Mouse (Mus musculus) myocyte (in vitro differentiated cells): ENCODE results near the gene Ehbp1. TPM values are rescaled to one million over a fixed set of nuclear protein-coding genes. Genes with fewer than 3 reads are reported as not detected.

Experiments
- H3K27me3 ChIP-seq: one replicate; pipeline ENCODE4 v1.6.1; 2011; ENCODE audit not compliant: control insufficient read depth, insufficient read depth, insufficient read length
- H3K36me3 ChIP-seq: one replicate; pipeline ENCODE4 v1.6.1; 2011; ENCODE audit not compliant: control insufficient read depth, insufficient read depth
- H3K4me2 ChIP-seq: one replicate; pipeline ENCODE4 v1.6.1; 2011; ENCODE audit warnings: low read depth, control low read depth
- H3K4me3 ChIP-seq: one replicate; pipeline ENCODE4 v1.5.1; 2011; ENCODE audit warnings: mild to moderate bottlenecking, control low read depth, moderate library complexity
- H3K79me2 ChIP-seq: one replicate; pipeline ENCODE4 v1.6.1; 2011; ENCODE audit not compliant: control insufficient read depth, insufficient read depth
- H3ac ChIP-seq: one replicate; pipeline ENCODE4 v1.6.1; 2011; ENCODE audit not compliant: control insufficient read depth, insufficient read length
- CEBPB ChIP-seq: IDR thresholded peaks from 2 replicates; pipeline ENCODE4 v1.6.1; 2011; ENCODE audit warnings: mild to moderate bottlenecking, moderate library complexity; ENCODE audit not compliant: poor library complexity, insufficient read depth, severe bottlenecking
- E2F4 ChIP-seq: IDR thresholded peaks from one replicate; pipeline ENCODE4 v1.6.1; 2011; ENCODE audit warnings: mild to moderate bottlenecking, control low read depth, moderate library complexity; ENCODE audit not compliant: insufficient read depth
- MAX ChIP-seq: IDR thresholded peaks from one replicate; pipeline ENCODE4 v1.6.1; 2011; ENCODE audit warnings: low read depth, mild to moderate bottlenecking, control low read depth
- MYOD1 ChIP-seq, 3 experiments: IDR thresholded peaks; one replicate each; pipeline ENCODE4 v1.6.1; 2011; ENCODE audit warnings: control low read depth in 2 of 3, low read depth in 2 of 3, mild to moderate bottlenecking in 2 of 3, moderate library complexity in 1 of 3; ENCODE audit not compliant: insufficient read length in 2 of 3, control insufficient read depth in 1 of 3
- MYOG ChIP-seq, 3 experiments: IDR thresholded peaks; one replicate each; pipeline ENCODE4 v1.6.1; 2011; ENCODE audit warnings: control low read depth in 2 of 3, low read depth in 2 of 3, mild to moderate bottlenecking in 2 of 3; ENCODE audit not compliant: insufficient read length in 2 of 3, control insufficient read depth in 1 of 3, insufficient read depth in 1 of 3
- POLR2A ChIP-seq: IDR thresholded peaks from one replicate; pipeline ENCODE4 v1.6.1; 2011; ENCODE audit warnings: low read depth, mild to moderate bottlenecking, control low read depth, moderate library complexity; ENCODE audit not compliant: insufficient read length
- POLR2AphosphoS2 ChIP-seq: IDR thresholded peaks from one replicate; pipeline ENCODE4 v1.6.1; 2011; ENCODE audit warnings: low read depth, control low read depth; ENCODE audit not compliant: insufficient read length
- REST ChIP-seq: IDR thresholded peaks from one replicate; pipeline ENCODE4 v1.6.1; 2011; ENCODE audit warnings: mild to moderate bottlenecking, control low read depth, moderate library complexity; ENCODE audit not compliant: insufficient read depth, insufficient read length
- SRF ChIP-seq: IDR thresholded peaks from one replicate; pipeline ENCODE4 v1.6.1; 2011; ENCODE audit warnings: low read depth; ENCODE audit not compliant: control insufficient read depth, insufficient read length
- TCF12 ChIP-seq: IDR thresholded peaks from one replicate; pipeline ENCODE4 v1.6.1; 2011; ENCODE audit warnings: mild to moderate bottlenecking, control low read depth; ENCODE audit not compliant: poor library complexity, insufficient read depth, severe bottlenecking
- TCF3 ChIP-seq: IDR thresholded peaks from one replicate; pipeline ENCODE4 v1.6.1; 2011; ENCODE audit warnings: low read depth, control low read depth; ENCODE audit not compliant: insufficient read length
- USF1 ChIP-seq: IDR thresholded peaks from one replicate; pipeline ENCODE4 v1.6.1; 2011; ENCODE audit warnings: low read depth, mild to moderate bottlenecking, control low read depth, moderate library complexity
- polyA plus RNA-seq: library from polyadenylated mRNA; unstranded; fragments of >200 nt; fragmentation: generic; extraction: Trizol; gene quantifications from one replicate; pipeline ENCODE4 v1.2.1, GENCODE M21; 2012; ENCODE audit warnings: missing spikeins

Gene Ehbp1
- polyA plus RNA-seq, 1 experiment: 4.0 TPM

DNA sequence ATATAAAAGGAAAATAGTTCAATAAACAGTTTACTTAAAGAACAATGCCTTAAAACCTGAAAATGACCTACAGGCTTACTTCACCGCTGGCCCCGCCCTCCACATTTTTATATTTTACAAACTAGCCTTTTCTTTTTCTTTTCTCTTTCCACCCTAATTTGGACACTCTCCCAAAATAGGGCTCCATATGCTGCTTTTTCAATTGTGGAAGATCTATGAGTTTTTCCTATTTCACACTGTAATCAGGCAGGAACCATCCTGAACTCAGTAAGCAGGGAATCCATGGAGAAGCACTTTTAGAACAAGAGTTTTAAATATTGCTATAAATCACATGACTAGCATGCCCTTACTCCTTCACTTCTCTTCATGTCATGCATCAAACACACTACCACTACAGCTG lies 216.9 kb downstream of the Ehbp1 start:
- H3K4me2 ChIP-seq: no peak overlapping the region
- TF ChIP-seq MAX (no peak), E2F4 (no peak)
- H3K27me3 ChIP-seq: no peaks in the 10 kb centered on the region
- no peaks in the 10 kb centered on the region for H3K79me2 ChIP-seq
- no peak overlapping the region for H3K4me3 ChIP-seq
- no peaks in the 10 kb centered on the region for H3K36me3 ChIP-seq
- no peak overlapping the region for H3ac ChIP-seq

- Histone ChIP-seq H3ac (no peak overlapping the region), H3K4me3 (no peak overlapping the region), H3K27me3 (no peaks in the 10 kb centered on the region), H3K36me3 (no peaks in the 10 kb centered on the region), H3K4me2 (no peak overlapping the region), H3K79me2 (no peaks in the 10 kb centered on the region)
- TF ChIP-seq E2F4: no peak
- TF ChIP-seq POLR2AphosphoS2: no peak
- TF ChIP-seq CEBPB: no peak
- no peak for TF ChIP-seq TCF3
- no peak for TF ChIP-seq MYOG (IDR thresholded peaks at IDR 0.05; ENCODE audit: control insufficient read depth in 1 of 3, insufficient read depth in 1 of 3, insufficient read length in 2 of 3, low read depth in 2 of 3)
Observed at GRCm38 (mm10) chr11:22118853-22119252, 223.2 kb downstream of the Ehbp1 start.

DNA sequence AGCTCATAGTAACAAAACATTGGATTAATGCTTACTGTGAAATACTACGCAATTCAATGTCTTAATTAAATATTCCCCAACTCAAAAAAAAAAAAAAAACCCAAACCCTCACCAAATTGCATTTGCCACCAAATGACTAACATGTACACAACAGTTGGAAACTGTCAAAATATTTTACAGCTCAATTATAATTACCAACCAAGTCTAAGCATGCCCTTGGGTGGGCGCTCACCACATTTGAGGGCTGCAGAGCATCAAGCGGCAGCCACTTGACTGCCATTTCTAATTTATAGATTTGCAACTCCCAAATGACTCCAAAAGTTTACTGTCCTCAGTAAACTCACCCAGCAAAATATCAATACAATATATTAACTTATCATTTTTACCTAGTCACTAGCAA lies 229.9 kb downstream of the Ehbp1 start:
- no peak overlapping the region for H3K4me2 ChIP-seq
- H3K79me2 ChIP-seq: no peaks in the 10 kb centered on the region
- H3K27me3 ChIP-seq: no peaks in the 10 kb centered on the region
- TF ChIP-seq MYOD1 (IDR thresholded peaks at IDR 0.05; ENCODE audit: control insufficient read depth in 1 of 3, insufficient read length in 2 of 3, low read depth in 2 of 3) (no peak), POLR2AphosphoS2 (no peak), TCF3 (no peak), SRF (no peak), TCF12 (no peak), MAX (no peak), E2F4 (no peak), USF1 (no peak), REST (no peak), POLR2A (no peak), MYOG (IDR thresholded peaks at IDR 0.05; ENCODE audit: control insufficient read depth in 1 of 3, insufficient read depth in 1 of 3, insufficient read length in 2 of 3, low read depth in 2 of 3) (no peak), CEBPB (no peak)
- no peaks in the 10 kb centered on the region for H3K36me3 ChIP-seq
- no peak overlapping the region for H3ac ChIP-seq
- no peak overlapping the region for H3K4me3 ChIP-seq

DNA sequence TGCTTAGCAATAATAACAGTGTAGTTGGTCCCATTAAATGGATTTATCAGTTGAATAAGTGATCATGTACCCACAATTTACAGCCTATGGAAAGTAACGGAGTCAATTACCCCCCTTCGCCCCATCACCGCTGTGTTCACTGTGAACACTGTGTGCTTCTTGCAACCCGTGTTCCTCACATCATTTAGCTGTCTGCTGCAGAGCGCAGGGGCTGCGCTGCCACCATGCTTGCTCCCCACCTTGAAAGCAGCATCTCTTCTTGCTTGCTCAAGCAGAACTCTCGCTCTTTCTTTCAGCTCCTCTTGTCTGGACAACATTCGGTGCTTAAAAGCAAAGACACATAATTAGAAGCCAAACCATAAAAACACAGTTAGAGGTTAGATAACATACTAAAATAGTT lies 252.7 kb downstream of the Ehbp1 start:
- Histone ChIP-seq H3K4me3 (no peak overlapping the region), H3K36me3 (no peaks in the 10 kb centered on the region), H3K79me2 (no peaks in the 10 kb centered on the region), H3ac (no peak overlapping the region), H3K4me2 (no peak overlapping the region), H3K27me3 (no peaks in the 10 kb centered on the region)
- no peak for TF ChIP-seq TCF12
- TF ChIP-seq TCF3: no peak
- TF ChIP-seq MYOD1 (IDR thresholded peaks at IDR 0.05; ENCODE audit: control insufficient read depth in 1 of 3, insufficient read length in 2 of 3, low read depth in 2 of 3): no peak
- TF ChIP-seq POLR2AphosphoS2: no peak
- no peak for TF ChIP-seq MYOG (IDR thresholded peaks at IDR 0.05; ENCODE audit: control insufficient read depth in 1 of 3, insufficient read depth in 1 of 3, insufficient read length in 2 of 3, low read depth in 2 of 3)
- no peak for TF ChIP-seq MAX
- no peak for TF ChIP-seq SRF
- TF ChIP-seq REST: no peak
- TF ChIP-seq USF1: no peak
- no peak for TF ChIP-seq E2F4
- TF ChIP-seq CEBPB: no peak
- no peak for TF ChIP-seq POLR2A

GRCm38 (mm10) chr11:22063352-22063751 lies 278.7 kb downstream of the Ehbp1 start:
- no peaks in the 10 kb centered on the region for H3K79me2 ChIP-seq
- no peak overlapping the region for H3ac ChIP-seq
- H3K4me3 ChIP-seq: no peak overlapping the region
- TF ChIP-seq USF1 (no peak), POLR2AphosphoS2 (no peak), E2F4 (no peak), MYOG (IDR thresholded peaks at IDR 0.05; ENCODE audit: control insufficient read depth in 1 of 3, insufficient read depth in 1 of 3, insufficient read length in 2 of 3, low read depth in 2 of 3) (no peak), MYOD1 (IDR thresholded peaks at IDR 0.05; ENCODE audit: control insufficient read depth in 1 of 3, insufficient read length in 2 of 3, low read depth in 2 of 3) (no peak), TCF3 (no peak), MAX (no peak), SRF (no peak), CEBPB (no peak), REST (no peak), TCF12 (no peak), POLR2A (no peak)
- no peaks in the 10 kb centered on the region for H3K27me3 ChIP-seq
- no peaks in the 10 kb centered on the region for H3K36me3 ChIP-seq
- H3K4me2 ChIP-seq: no peak overlapping the region
